Mouse (Mus musculus) cerebellum, adult 2 months (tissue): ENCODE measurements around the gene Cpb2.

ENCODE experiments used
- CTCF ChIP-seq: fragments of 200-500 bp; IDR thresholded peaks from 2 replicates; pipeline ENCODE4 v1.5.1; 2011; ENCODE audit warnings: low read depth, mild to moderate bottlenecking, control low read depth, low read length, moderate library complexity, borderline replicate concordance; ENCODE audit not compliant: insufficient read depth
- POLR2A ChIP-seq: fragments of 200-500 bp; IDR thresholded peaks from 2 replicates; pipeline ENCODE4 v1.6.1; 2011; ENCODE audit warnings: low read length, control low read depth, borderline replicate concordance; ENCODE audit not compliant: insufficient read depth

DNA sequence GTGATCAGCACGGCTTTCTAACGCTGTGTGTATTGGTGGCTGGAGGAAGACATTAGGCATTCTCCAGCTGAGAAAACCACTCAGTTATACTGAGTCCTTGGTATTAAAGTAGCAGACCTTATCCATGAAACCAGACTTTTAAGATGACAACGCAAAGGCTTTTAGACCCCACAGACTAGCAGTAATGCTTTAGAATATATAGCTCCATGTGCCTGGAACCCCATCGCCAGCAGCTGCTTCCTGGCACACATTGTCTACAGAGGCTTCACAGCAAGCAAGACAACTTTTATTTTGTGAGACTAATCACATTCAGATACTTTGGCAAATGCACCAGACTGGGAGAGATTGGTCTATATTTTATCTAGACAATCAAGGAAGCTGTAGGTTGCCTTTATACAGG lies 35.8 kb upstream of the Cpb2 start:
- no peak for TF ChIP-seq CTCF
- no peak for TF ChIP-seq POLR2A
